Mouse (Mus musculus): ENCODE results near the gene Gtf3c1.
"Not testable (repeated sequence)": the region's sequence is repeated elsewhere in the genome, so short reads cannot be mapped to it uniquely, and the experiment has no call there.

Gtf3c1 gene

GRCm38 (mm10) chr7:125707593-125708022, at the start of gene Gtf3c1, which contains the start of gene D430042O09Rik:
Gene Gtf3c1, minus strand, starts transcription at chr7:125707780.
Gene D430042O09Rik, plus strand, starts transcription at chr7:125707888.
- peak; percentile 100 for DNase-seq (ENCODE audit: low spot score)

- no peak for DNase-seq (ENCODE audit: low spot score)
These were observed 49.2 kb upstream of the Gtf3c1 start for GRCm38 (mm10) chr7:125756806-125757205.

GRCm38 (mm10) chr7:125753326-125753715, 45.7 kb upstream of the Gtf3c1 start:
- no peak for DNase-seq (ENCODE audit: low spot score)

- no peak for DNase-seq (ENCODE audit: low spot score)
These were observed 45.2 kb upstream of the Gtf3c1 start for GRCm38 (mm10) chr7:125752699-125753325.

GRCm38 (mm10) chr7:125748186-125748585, 40.6 kb upstream of the Gtf3c1 start:
- DNase-seq (ENCODE audit: low spot score), result no peak

GRCm38 (mm10) chr7:125747316-125747690, 39.7 kb upstream of the Gtf3c1 start:
- no peak for DNase-seq (ENCODE audit: low spot score)

- DNase-seq (ENCODE audit: low spot score), result no peak
These were observed 39.2 kb upstream of the Gtf3c1 start for GRCm38 (mm10) chr7:125746621-125747315.

- no peak for DNase-seq (ENCODE audit: low spot score)
These were observed 37.2 kb upstream of the Gtf3c1 start for GRCm38 (mm10) chr7:125744774-125745173.

GRCm38 (mm10) chr7:125741271-125741703, 33.7 kb upstream of the Gtf3c1 start:
- DNase-seq (ENCODE audit: low spot score), result no peak

- no peak for DNase-seq (ENCODE audit: low spot score)
These were observed 32.9 kb upstream of the Gtf3c1 start for GRCm38 (mm10) chr7:125740521-125740920.

GRCm38 (mm10) chr7:125736366-125737015, 28.9 kb upstream of the Gtf3c1 start:
- DNase-seq (ENCODE audit: low spot score), result no peak

- no peak for DNase-seq (ENCODE audit: low spot score)
These were observed 26.2 kb upstream of the Gtf3c1 start for GRCm38 (mm10) chr7:125733791-125734190.

- DNase-seq (ENCODE audit: low spot score), result no peak
These were observed 24.1 kb upstream of the Gtf3c1 start for GRCm38 (mm10) chr7:125731679-125732078.

GRCm38 (mm10) chr7:125723189-125723972, 15.8 kb upstream of the Gtf3c1 start:
- no peak for DNase-seq (ENCODE audit: low spot score)

GRCm38 (mm10) chr7:125722127-125722526, 14.5 kb upstream of the Gtf3c1 start:
- DNase-seq (ENCODE audit: low spot score), result no peak

- DNase-seq (ENCODE audit: low spot score), result no peak
These were observed 13.5 kb upstream of the Gtf3c1 start for GRCm38 (mm10) chr7:125721033-125721432.

- DNase-seq (ENCODE audit: low spot score), result no peak
These were observed 12.8 kb upstream of the Gtf3c1 start for GRCm38 (mm10) chr7:125720370-125720769.

- DNase-seq (ENCODE audit: low spot score), result no peak
These were observed 10.0 kb upstream of the Gtf3c1 start for GRCm38 (mm10) chr7:125717612-125718011.

- peak; percentile 50 for DNase-seq (ENCODE audit: low spot score)
These were observed 9.1 kb upstream of the Gtf3c1 start for GRCm38 (mm10) chr7:125716724-125717123.

- DNase-seq (ENCODE audit: low spot score), result no peak
These were observed 7.2 kb upstream of the Gtf3c1 start for GRCm38 (mm10) chr7:125714803-125715202.

GRCm38 (mm10) chr7:125713542-125714055, 6.0 kb upstream of the Gtf3c1 start:
- DNase-seq (ENCODE audit: low spot score), result not testable (repeated sequence)

- no peak for DNase-seq (ENCODE audit: low spot score)
These were observed 520 bp upstream of the Gtf3c1 start for GRCm38 (mm10) chr7:125708100-125708499.

Measured in urinary bladder, postnatal 14 days (tissue).